Mouse (Mus musculus): ENCODE data around the gene D10Wsu102e.

Gene D10Wsu102e

GRCm38 (mm10) chr10:83359956-83360355 is at the start of gene D10Wsu102e:
TSS of gene D10Wsu102e (plus strand) at chr10:83360221.
- DNase-seq: peak; percentile 99

GRCm38 (mm10) chr10:83310356-83310755 is 49.7 kb upstream of the D10Wsu102e start:
- DNase-seq: no peak

- no peak for DNase-seq
These were observed 47.0 kb upstream of the D10Wsu102e start for GRCm38 (mm10) chr10:83313033-83313432.

- no peak for DNase-seq
These were observed 39.6 kb upstream of the D10Wsu102e start for GRCm38 (mm10) chr10:83320396-83320795.

- no peak for DNase-seq
These were observed 39.2 kb upstream of the D10Wsu102e start for GRCm38 (mm10) chr10:83320870-83321269.

- DNase-seq: no peak
These were observed 38.5 kb upstream of the D10Wsu102e start for GRCm38 (mm10) chr10:83321528-83321927.

GRCm38 (mm10) chr10:83322551-83323100 is 37.4 kb upstream of the D10Wsu102e start:
- DNase-seq: no peak

- DNase-seq: no peak
These were observed 35.1 kb upstream of the D10Wsu102e start for GRCm38 (mm10) chr10:83324871-83325270.

- DNase-seq: no peak
These were observed 34.1 kb upstream of the D10Wsu102e start for GRCm38 (mm10) chr10:83325903-83326302.

GRCm38 (mm10) chr10:83326648-83327285 is 33.3 kb upstream of the D10Wsu102e start:
- no peak for DNase-seq

GRCm38 (mm10) chr10:83328791-83329190 is 31.2 kb upstream of the D10Wsu102e start:
- peak; percentile 43 for DNase-seq

GRCm38 (mm10) chr10:83330336-83330735 is 29.7 kb upstream of the D10Wsu102e start:
- DNase-seq: peak; percentile 26

GRCm38 (mm10) chr10:83331811-83332210 is 28.2 kb upstream of the D10Wsu102e start:
- DNase-seq: no peak

GRCm38 (mm10) chr10:83332581-83332980 is 27.4 kb upstream of the D10Wsu102e start:
- DNase-seq: no peak

- DNase-seq: no peak
These were observed 23.7 kb upstream of the D10Wsu102e start for GRCm38 (mm10) chr10:83336336-83336735.

GRCm38 (mm10) chr10:83337159-83337951 is 22.7 kb upstream of the D10Wsu102e start, which contains the start of gene Slc41a2:
TSS of gene Slc41a2 (minus strand) at chr10:83337882.
- DNase-seq: peak; percentile 65

- DNase-seq: no peak
These were observed 21.9 kb upstream of the D10Wsu102e start for GRCm38 (mm10) chr10:83337971-83338598.

- no peak for DNase-seq
These were observed 18.8 kb upstream of the D10Wsu102e start for GRCm38 (mm10) chr10:83341226-83341625.

GRCm38 (mm10) chr10:83343171-83343570 is 16.9 kb upstream of the D10Wsu102e start:
- no peak for DNase-seq

- DNase-seq: no peak
These were observed 16.0 kb upstream of the D10Wsu102e start for GRCm38 (mm10) chr10:83343828-83344685.

GRCm38 (mm10) chr10:83345693-83346358 is 14.2 kb upstream of the D10Wsu102e start:
- no peak for DNase-seq

GRCm38 (mm10) chr10:83346359-83346736 is 13.7 kb upstream of the D10Wsu102e start:
- no peak for DNase-seq
